Mouse (Mus musculus): Measurements from ENCODE around the gene Cdc25a. TPM values are rescaled to one million over a fixed set of nuclear protein-coding genes. Genes with fewer than 3 reads are reported as not detected.

The Cdc25a gene
- polyA plus RNA-seq, 1 experiment = 3.4 TPM

- no peak for DNase-seq (ENCODE audit: low read depth)
These were observed 17.4 kb downstream of the Cdc25a start for GRCm38 (mm10) chr9:109892651-109893250.

- no peak for DNase-seq (ENCODE audit: low read depth)
These were observed 19.2 kb downstream of the Cdc25a start for GRCm38 (mm10) chr9:109894413-109895090.

GRCm38 (mm10) chr9:109895593-109895992, 20.2 kb downstream of the Cdc25a start:
- no peak for DNase-seq (ENCODE audit: low read depth)

- DNase-seq (ENCODE audit: low read depth) = no peak
These were observed 21.1 kb downstream of the Cdc25a start for GRCm38 (mm10) chr9:109896253-109897150.

GRCm38 (mm10) chr9:109898027-109898426, 22.6 kb downstream of the Cdc25a start:
- no peak for DNase-seq (ENCODE audit: low read depth)

- DNase-seq (ENCODE audit: low read depth) = no peak
These were observed 24.0 kb downstream of the Cdc25a start for GRCm38 (mm10) chr9:109899361-109899760.

- no peak for DNase-seq (ENCODE audit: low read depth)
These were observed 24.4 kb downstream of the Cdc25a start for GRCm38 (mm10) chr9:109899774-109900173.

- DNase-seq (ENCODE audit: low read depth) = no peak
These were observed 25.2 kb downstream of the Cdc25a start for GRCm38 (mm10) chr9:109900604-109901003.

- DNase-seq (ENCODE audit: low read depth) = no peak
These were observed 26.9 kb downstream of the Cdc25a start for GRCm38 (mm10) chr9:109902246-109902645.

GRCm38 (mm10) chr9:109902740-109903139, 27.4 kb downstream of the Cdc25a start:
- DNase-seq (ENCODE audit: low read depth) = no peak

- DNase-seq (ENCODE audit: low read depth) = no peak
These were observed 31.9 kb downstream of the Cdc25a start for GRCm38 (mm10) chr9:109907300-109907699.

GRCm38 (mm10) chr9:109907774-109908465, 32.5 kb downstream of the Cdc25a start:
- no peak for DNase-seq (ENCODE audit: low read depth)

- no peak for DNase-seq (ENCODE audit: low read depth)
These were observed 33.7 kb downstream of the Cdc25a start for GRCm38 (mm10) chr9:109909102-109909501.

GRCm38 (mm10) chr9:109909926-109910325, 34.5 kb downstream of the Cdc25a start:
- no peak for DNase-seq (ENCODE audit: low read depth)

GRCm38 (mm10) chr9:109911779-109912178, 36.4 kb downstream of the Cdc25a start:
- DNase-seq (ENCODE audit: low read depth) = peak; percentile 88

GRCm38 (mm10) chr9:109914269-109914926, 39.0 kb downstream of the Cdc25a start:
- no peak for DNase-seq (ENCODE audit: low read depth)

- no peak for DNase-seq (ENCODE audit: low read depth)
These were observed 42.6 kb downstream of the Cdc25a start for GRCm38 (mm10) chr9:109917931-109918330.

GRCm38 (mm10) chr9:109929131-109929530, 53.8 kb downstream of the Cdc25a start:
- no peak for DNase-seq (ENCODE audit: low read depth)

- DNase-seq (ENCODE audit: low read depth) = no peak
These were observed 54.7 kb downstream of the Cdc25a start for GRCm38 (mm10) chr9:109930063-109930462.

GRCm38 (mm10) chr9:109930752-109931151, 55.4 kb downstream of the Cdc25a start:
- no peak for DNase-seq (ENCODE audit: low read depth)

Measured in gonadal fat pad, adult 2 months (tissue).